Mouse (Mus musculus) limb, embryonic 15.5 days (tissue): ENCODE results near the gene Nog. TPM values are rescaled to one million over a fixed set of nuclear protein-coding genes. Genes with fewer than 3 reads are reported as not detected.

Experiments used
- ATAC-seq: fragments of 200-750 bp; cut with Nextera tagmentation; 2 replicates; pipeline ENCODE4 v1.8.0; 2017; ENCODE audit warnings: low read depth, moderate TSS enrichment; ENCODE audit not compliant: insufficient number of reproducible peaks, low FRiP score, low TSS enrichment
- H3K27ac ChIP-seq: fragments of 300-500 bp; sonication (generic); 2 replicates; pipeline ENCODE4 v1.5.1; 2015; ENCODE audit warnings: moderate library complexity, mild to moderate bottlenecking, inconsistent platforms
- H3K27me3 ChIP-seq: fragments of 300-500 bp; sonication (generic); 2 replicates; pipeline ENCODE4 v1.6.1; 2015; ENCODE audit warnings: inconsistent platforms
- H3K36me3 ChIP-seq: fragments of 300-500 bp; sonication (generic); 2 replicates; pipeline ENCODE4 v1.6.1; 2015; ENCODE audit warnings: inconsistent platforms
- H3K4me1 ChIP-seq: fragments of 300-500 bp; sonication (generic); 2 replicates; pipeline ENCODE4 v1.6.1; 2015; ENCODE audit warnings: inconsistent platforms
- H3K4me2 ChIP-seq: fragments of 300-500 bp; sonication (generic); 2 replicates; pipeline ENCODE4 v1.6.1; 2015; ENCODE audit warnings: mild to moderate bottlenecking, inconsistent platforms
- H3K4me3 ChIP-seq: fragments of 300-500 bp; sonication (generic); 2 replicates; pipeline ENCODE4 v1.5.1; 2015; ENCODE audit warnings: mild to moderate bottlenecking, inconsistent platforms
- H3K9ac ChIP-seq: fragments of 300-500 bp; sonication (generic); 2 replicates; pipeline ENCODE4 v1.6.1; 2015; ENCODE audit warnings: inconsistent platforms
- H3K9me3 ChIP-seq: fragments of 300-500 bp; sonication (generic); 2 replicates; pipeline ENCODE4 v1.6.1; 2016; ENCODE audit warnings: inconsistent platforms
- WGBS: fragments of 180-500 bp; shearing (Covaris S2); methylation state at CpG from one replicate; pipeline ENCODE4 v1.1.7; 2015; 5-methylcytosine and 5-hydroxymethylcytosine counted together
- polyA plus RNA-seq: library from polyadenylated mRNA; unstranded; fragments of >200 nt; fragmentation: Nextera tagmentation; extraction: Ambion mirVana; gene quantifications from 2 replicates; pipeline ENCODE4 v1.2.1, GENCODE M21; 2015

The Nog gene
- polyA plus RNA-seq, 1 experiment from 2014 or later: 4.1 TPM

DNA sequence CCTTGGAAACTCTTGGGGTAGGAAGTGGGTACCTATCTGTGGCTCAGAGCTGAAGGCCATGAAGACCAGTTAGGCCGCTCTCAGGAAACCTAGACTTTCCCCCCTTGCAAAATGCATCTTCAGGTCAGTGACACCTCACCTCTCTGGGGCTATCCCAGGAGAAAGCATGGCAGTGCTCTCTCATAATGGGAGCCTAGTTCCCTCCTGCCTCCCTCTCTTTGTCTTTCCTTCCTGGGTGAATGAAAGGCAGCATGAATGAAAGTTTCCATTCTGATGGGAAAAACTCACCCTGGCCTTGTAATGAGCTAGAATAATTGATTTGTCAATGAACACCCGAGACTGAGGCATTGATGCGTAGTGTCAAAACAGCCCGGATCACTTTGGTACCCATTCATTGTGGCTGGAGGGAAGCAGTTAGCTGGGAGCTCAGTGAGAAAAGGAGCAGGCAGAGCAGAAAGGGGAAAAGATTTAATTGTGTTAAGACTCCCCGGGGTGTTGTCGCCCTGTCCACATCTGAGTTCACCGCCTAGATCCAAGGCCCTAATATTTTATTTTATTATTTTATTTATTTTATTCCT lies 42.7 kb downstream of the Nog start:
- Histone ChIP-seq H3K4me1 (no peaks in the 10 kb centered on the region), H3K27ac (no peak overlapping the region), H3K9me3 (no peaks in the 10 kb centered on the region), H3K9ac (no peak overlapping the region), H3K36me3 (no peaks in the 10 kb centered on the region), H3K27me3 (no peaks in the 10 kb centered on the region), H3K4me3 (no peak overlapping the region), H3K4me2 (no peak overlapping the region)
- no peak for ATAC-seq
- WGBS: 86% methylated on average over 7 of the region's 7 CpGs

DNA sequence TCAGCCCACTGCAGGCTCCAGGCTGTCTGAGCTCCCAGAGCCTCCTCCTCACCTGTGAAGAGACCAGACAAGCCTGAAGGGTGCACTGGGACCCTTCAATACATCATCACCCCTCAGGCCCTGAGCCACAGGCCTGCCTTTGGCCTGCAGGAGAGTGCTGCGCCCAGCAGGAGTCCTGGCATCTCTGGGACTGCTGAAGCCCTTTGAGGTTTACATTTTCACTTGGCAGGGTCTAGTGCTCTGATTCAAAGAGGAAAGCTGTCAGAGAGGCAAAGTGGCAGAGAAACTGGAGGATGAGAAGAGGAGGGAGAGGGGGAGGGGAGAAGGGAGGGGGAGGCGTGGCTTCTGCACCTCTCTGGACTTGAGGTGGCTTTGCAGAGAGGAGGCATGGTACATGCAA lies 44.2 kb downstream of the Nog start:
- ATAC-seq: no peak
- H3K27me3 ChIP-seq: no peaks in the 10 kb centered on the region
- H3K4me1 ChIP-seq: no peaks in the 10 kb centered on the region
- no peak overlapping the region for H3K9ac ChIP-seq
- H3K9me3 ChIP-seq: no peaks in the 10 kb centered on the region
- H3K4me2 ChIP-seq: no peak overlapping the region
- H3K27ac ChIP-seq: no peak overlapping the region
- no peak overlapping the region for H3K4me3 ChIP-seq
- 60% methylated on average over 2 of the region's 2 CpGs for WGBS
- no peaks in the 10 kb centered on the region for H3K36me3 ChIP-seq

DNA sequence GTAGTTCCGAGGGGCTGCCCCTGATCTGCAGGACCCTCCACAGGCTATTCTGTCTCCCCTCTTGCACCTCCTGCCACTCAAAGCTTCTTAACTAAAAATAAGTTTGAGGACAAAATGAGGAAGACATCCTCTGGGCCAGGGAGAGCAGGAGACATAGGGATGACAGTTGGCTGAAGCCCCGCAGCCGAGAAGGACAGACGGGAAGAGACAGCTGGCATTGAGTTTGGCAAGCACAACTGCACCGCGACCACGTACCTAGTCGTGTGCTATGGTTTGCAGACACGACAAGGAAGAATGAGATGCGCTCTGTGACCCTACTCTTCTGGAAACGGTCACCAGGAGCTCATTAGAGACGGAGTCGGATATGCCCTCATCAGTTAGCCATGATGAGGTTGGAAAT lies 48.2 kb downstream of the Nog start:
- ATAC-seq: no peak
- WGBS: 83% methylated on average over 13 of the region's 13 CpGs
- Histone ChIP-seq H3K4me3 (no peak overlapping the region), H3K9me3 (no peaks in the 10 kb centered on the region), H3K27ac (no peak overlapping the region), H3K9ac (no peak overlapping the region), H3K36me3 (no peaks in the 10 kb centered on the region), H3K4me1 (no peaks in the 10 kb centered on the region), H3K27me3 (no peaks in the 10 kb centered on the region), H3K4me2 (no peak overlapping the region)

Other genes starting within 250 kb of the Nog start
- gene Dgke, start 235.5 kb downstream of the Nog start, polyA plus RNA-seq: 3.5 and 3.7 TPM in 2 replicates
- 1.6 and 1.7 TPM in 2 replicates for gene Gm525, start 228.5 kb downstream of the Nog start, polyA plus RNA-seq